Mouse (Mus musculus) stomach, embryonic 15.5 days (tissue): Measurements from ENCODE around the gene Il21. TPM values are rescaled to one million over a fixed set of nuclear protein-coding genes. Genes with fewer than 3 reads are reported as not detected.

Source experiments
- ATAC-seq: fragments of 200-750 bp; cut with Nextera tagmentation; 2 replicates; pipeline ENCODE4 v1.8.0; 2017; ENCODE audit warnings: low read depth, moderate number of reproducible peaks, moderate TSS enrichment; ENCODE audit not compliant: insufficient read depth, low FRiP score
- H3K27ac ChIP-seq: fragments of 300-500 bp; sonication (generic); 2 replicates; pipeline ENCODE4 v1.5.1; 2015; ENCODE audit warnings: mild to moderate bottlenecking, inconsistent platforms
- H3K27me3 ChIP-seq: fragments of 300-500 bp; sonication (generic); replicated peaks from 2 replicates; pipeline ENCODE4 v1.6.1; 2015; ENCODE audit warnings: inconsistent platforms
- H3K36me3 ChIP-seq: fragments of 300-500 bp; sonication (generic); 2 replicates; pipeline ENCODE4 v1.6.1; 2015; ENCODE audit warnings: inconsistent platforms
- H3K4me1 ChIP-seq: fragments of 300-500 bp; sonication (generic); 2 replicates; pipeline ENCODE4 v1.6.1; 2015; ENCODE audit warnings: inconsistent platforms
- H3K4me2 ChIP-seq: fragments of 300-500 bp; sonication (generic); 2 replicates; pipeline ENCODE4 v1.6.1; 2015; ENCODE audit warnings: mild to moderate bottlenecking, inconsistent platforms
- H3K4me3 ChIP-seq: fragments of 300-500 bp; sonication (generic); replicated peaks from 2 replicates; pipeline ENCODE4 v1.5.1; 2015; ENCODE audit warnings: inconsistent platforms
- H3K9ac ChIP-seq: fragments of 300-500 bp; sonication (generic); 2 replicates; pipeline ENCODE4 v1.6.1; 2015; ENCODE audit warnings: inconsistent platforms
- H3K9me3 ChIP-seq: fragments of 300-500 bp; sonication (generic); 2 replicates; pipeline ENCODE4 v1.6.1; 2016; ENCODE audit warnings: inconsistent platforms
- WGBS: fragments of 180-500 bp; shearing (Covaris S2); methylation state at CpG from one replicate; pipeline ENCODE4 v1.1.7; 2015; 5-methylcytosine and 5-hydroxymethylcytosine counted together
- polyA plus RNA-seq: library from polyadenylated mRNA; unstranded; fragments of >200 nt; fragmentation: Nextera tagmentation; extraction: Ambion mirVana; gene quantifications from 2 replicates; pipeline ENCODE4 v1.2.1, GENCODE M21; 2015

Il21 gene
- polyA plus RNA-seq, 1 experiment from 2014 or later, result not detected

DNA sequence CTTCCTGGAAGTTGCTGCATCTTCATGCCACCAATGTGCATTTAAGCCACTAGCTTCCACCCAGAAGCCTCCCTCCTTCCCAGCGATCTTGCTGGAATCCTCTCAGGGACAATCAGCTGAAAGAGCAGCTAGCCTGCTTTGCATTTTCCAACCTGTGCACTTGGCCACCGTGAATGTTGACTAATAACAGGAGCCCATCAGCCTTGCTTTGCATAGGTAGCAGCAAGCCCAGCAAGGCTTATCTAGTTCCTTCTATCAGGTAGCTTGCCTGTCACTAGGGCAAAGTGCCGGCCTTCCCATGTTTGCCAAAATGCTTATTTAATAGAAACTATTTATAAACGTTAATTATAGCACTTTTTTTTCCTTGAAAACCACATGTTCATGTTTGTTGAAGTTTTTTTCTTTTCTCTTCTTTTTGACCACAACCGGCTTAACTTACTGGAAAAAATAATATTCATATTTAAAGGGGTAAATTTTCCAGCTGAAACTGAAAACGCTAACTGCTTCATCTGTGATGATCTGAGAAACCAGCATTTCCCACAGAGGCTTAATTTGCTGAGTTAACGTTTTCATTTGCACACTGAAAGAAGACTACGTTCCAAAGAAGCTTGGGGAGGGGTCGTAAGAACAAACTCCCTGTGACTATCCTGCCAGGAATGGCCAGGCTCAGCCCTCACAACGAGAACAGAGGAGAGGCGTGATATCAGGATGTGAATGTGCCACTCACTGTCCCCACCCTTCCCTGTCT is 3.2 kb downstream of the Il21 start:
- Histone ChIP-seq H3K27ac (no peak overlapping the region), H3K9ac (no peak overlapping the region), H3K4me3 (no peak overlapping the region), H3K4me1 (no peaks in the 10 kb centered on the region), H3K27me3 (no peaks in the 10 kb centered on the region), H3K36me3 (no peaks in the 10 kb centered on the region), H3K4me2 (no peak overlapping the region), H3K9me3 (no peaks in the 10 kb centered on the region)
- ATAC-seq, result no peak
- 60% methylated on average over 11 of the region's 11 CpGs for WGBS

DNA sequence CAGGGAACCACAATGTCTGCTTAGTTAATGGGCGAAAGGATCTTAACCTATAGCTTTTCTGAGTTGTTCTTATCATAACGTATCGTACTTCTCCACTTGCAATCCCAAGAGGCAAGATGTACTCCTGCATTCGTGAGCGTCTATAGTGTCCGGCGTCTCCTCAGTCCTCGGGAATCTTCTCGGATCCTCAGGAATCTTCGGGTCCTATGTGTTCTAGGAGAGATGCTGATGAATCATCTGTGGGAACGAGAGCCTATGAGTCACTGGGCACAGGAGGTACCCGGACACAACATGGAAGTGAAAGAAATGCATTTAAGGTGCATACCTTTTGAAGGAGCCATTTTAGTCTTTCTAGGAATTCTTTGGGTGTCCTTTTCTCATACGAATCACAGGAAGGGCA is 7.3 kb downstream of the Il21 start:
- H3K9me3 ChIP-seq, result no peaks in the 10 kb centered on the region
- H3K4me2 ChIP-seq, result no peak overlapping the region
- 88% methylated on average over 13 of the region's 13 CpGs for WGBS
- ATAC-seq, result no peak
- no peaks in the 10 kb centered on the region for H3K36me3 ChIP-seq
- H3K4me1 ChIP-seq, result no peaks in the 10 kb centered on the region
- H3K4me3 ChIP-seq, result no peak overlapping the region
- no peak overlapping the region for H3K27ac ChIP-seq
- no peak overlapping the region for H3K9ac ChIP-seq
- no peaks in the 10 kb centered on the region for H3K27me3 ChIP-seq

GRCm38 (mm10) chr3:37219071-37219470 is 13.4 kb downstream of the Il21 start:
- no peak overlapping the region for H3K9ac ChIP-seq
- no peak overlapping the region for H3K4me3 ChIP-seq
- WGBS, result 18% methylated on average over 4 of the region's 4 CpGs
- H3K27ac ChIP-seq, result no peak overlapping the region
- no peak overlapping the region for H3K4me2 ChIP-seq
- H3K4me1 ChIP-seq, result no peaks in the 10 kb centered on the region
- H3K27me3 ChIP-seq, result no peaks in the 10 kb centered on the region
- no peaks in the 10 kb centered on the region for H3K36me3 ChIP-seq
- 0 out of 2 replicates have a peak, but pooled peaks have one; percentile 47 for ATAC-seq
- no peaks in the 10 kb centered on the region for H3K9me3 ChIP-seq

DNA sequence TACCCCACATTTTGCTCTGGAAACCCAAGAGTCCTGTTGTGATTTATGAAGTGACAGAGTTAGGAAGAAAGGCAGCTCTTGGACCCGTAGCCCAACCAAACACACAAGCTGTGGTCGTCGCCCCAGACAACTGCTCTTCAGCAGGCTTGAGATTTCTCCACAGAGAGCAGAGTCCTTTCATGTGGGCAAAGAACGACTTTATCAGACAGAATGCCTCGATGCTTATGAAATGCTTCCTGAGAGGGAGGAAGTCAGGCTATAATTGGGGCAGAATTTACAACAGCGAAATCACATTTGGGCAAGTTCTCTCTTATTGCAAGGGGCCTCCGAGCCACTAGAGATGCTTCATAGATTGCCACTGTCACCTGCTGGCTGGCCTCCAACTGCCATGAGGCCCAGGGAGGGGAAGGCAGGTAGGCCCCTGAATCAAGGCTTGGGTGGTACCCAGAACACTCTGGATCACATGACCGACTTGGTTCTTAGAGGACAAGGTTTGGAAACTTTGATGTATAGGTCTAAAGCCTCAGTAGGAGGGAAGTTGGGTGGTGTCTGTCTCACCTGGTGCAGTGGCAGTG is 27.1 kb downstream of the Il21 start:
- Histone ChIP-seq H3K27me3 (no peaks in the 10 kb centered on the region), H3K9ac (no peak overlapping the region), H3K4me2 (no peak overlapping the region), H3K36me3 (no peaks in the 10 kb centered on the region), H3K9me3 (no peaks in the 10 kb centered on the region), H3K27ac (no peak overlapping the region), H3K4me1 (no peaks in the 10 kb centered on the region), H3K4me3 (no peak overlapping the region)
- no peak for ATAC-seq
- 73% methylated on average over 8 of the region's 8 CpGs for WGBS

GRCm38 (mm10) chr3:37204556-37204955 is 27.9 kb downstream of the Il21 start:
- H3K9ac ChIP-seq, result no peak overlapping the region
- H3K4me2 ChIP-seq, result peak overlapping the region; percentile 92
- no peak for ATAC-seq
- H3K9me3 ChIP-seq, result no peaks in the 10 kb centered on the region
- 0 out of 2 replicates have a peak overlapping the region, but pooled peaks have one; percentile 12 for H3K27ac ChIP-seq
- no peaks in the 10 kb centered on the region for H3K4me1 ChIP-seq
- H3K27me3 ChIP-seq, result no peaks in the 10 kb centered on the region
- peak overlapping the region; percentile 60 for H3K4me3 ChIP-seq
- no peaks in the 10 kb centered on the region for H3K36me3 ChIP-seq
- 21% methylated on average over 6 of the region's 6 CpGs for WGBS

DNA sequence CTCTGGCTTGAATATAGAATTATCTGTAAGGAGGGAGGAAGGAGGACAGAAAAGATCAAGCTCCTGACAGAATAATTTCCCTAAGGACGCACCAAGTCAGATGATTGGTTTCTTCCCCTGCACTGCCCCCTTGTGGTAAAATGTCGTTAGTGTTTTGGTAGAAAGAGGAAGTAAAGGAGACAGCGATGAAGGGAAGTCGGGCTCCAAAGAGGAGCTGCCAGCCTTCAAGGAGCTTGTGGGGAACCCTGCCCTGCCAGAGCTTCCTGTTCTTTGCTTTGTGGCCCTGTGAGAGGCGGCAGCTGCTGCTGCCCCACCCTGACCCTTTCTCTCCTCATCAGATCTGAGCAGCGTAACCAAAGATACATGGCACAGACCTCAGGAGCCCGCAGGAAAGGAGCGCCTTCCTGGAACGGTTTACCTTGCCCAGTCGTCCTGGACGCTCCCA is 28.4 kb downstream of the Il21 start:
- Histone ChIP-seq H3K27ac (0 out of 2 replicates have a peak overlapping the region, but pooled peaks have one; percentile 12), H3K4me2 (peak overlapping the region; percentile 92)

GRCm38 (mm10) chr3:37202856-37203255 is 29.6 kb downstream of the Il21 start:
- H3K4me3 ChIP-seq, result no peak overlapping the region
- H3K4me2 ChIP-seq, result no peak overlapping the region
- no peaks in the 10 kb centered on the region for H3K4me1 ChIP-seq
- ATAC-seq, result no peak
- 82% methylated on average over 7 of the region's 7 CpGs for WGBS
- H3K27me3 ChIP-seq, result no peaks in the 10 kb centered on the region
- no peaks in the 10 kb centered on the region for H3K36me3 ChIP-seq
- H3K9ac ChIP-seq, result no peak overlapping the region
- H3K9me3 ChIP-seq, result no peaks in the 10 kb centered on the region
- H3K27ac ChIP-seq, result no peak overlapping the region

More for the DNA sequence above, 28.4 kb downstream of the Il21 start:
- Histone ChIP-seq H3K4me3 (peak overlapping the region; percentile 60), H3K36me3 (no peaks in the 10 kb centered on the region), H3K4me1 (no peaks in the 10 kb centered on the region), H3K27me3 (no peaks in the 10 kb centered on the region), H3K9me3 (no peaks in the 10 kb centered on the region), H3K9ac (peak overlapping the region; percentile 53; the same call in 1 of the 2 replicates)
- WGBS, result 1% methylated on average over 11 of the region's 11 CpGs
- ATAC-seq, result peak; percentile 62; the same call in 1 of the 2 replicates

- ATAC-seq, result peak; percentile 67
These were observed 31.1 kb downstream of the Il21 start for GRCm38 (mm10) chr3:37201122-37201916.

DNA sequence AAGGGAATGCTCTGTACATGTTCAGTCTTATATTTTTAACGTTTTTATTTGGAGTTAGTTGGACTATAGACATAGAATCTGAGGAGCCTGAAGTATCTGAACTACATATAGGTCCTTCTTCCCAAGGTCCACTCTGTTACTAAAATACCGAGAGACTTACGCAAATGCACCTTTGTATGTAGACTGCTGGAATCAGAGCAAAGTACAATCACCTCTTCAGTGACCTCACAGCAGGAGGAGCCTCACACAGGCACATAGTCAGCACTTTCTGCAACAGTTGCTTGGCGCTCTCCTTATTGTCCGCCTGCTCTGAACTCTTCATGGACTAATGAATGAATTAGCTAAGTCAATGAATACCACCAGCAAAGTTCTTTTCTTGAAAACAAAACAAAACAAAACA is 34.1 kb downstream of the Il21 start:
- no peak overlapping the region for H3K9ac ChIP-seq
- ATAC-seq, result no peak
- H3K4me2 ChIP-seq, result no peak overlapping the region
- no peaks in the 10 kb centered on the region for H3K27me3 ChIP-seq
- no peaks in the 10 kb centered on the region for H3K4me1 ChIP-seq
- H3K36me3 ChIP-seq, result no peaks in the 10 kb centered on the region
- no peaks in the 10 kb centered on the region for H3K9me3 ChIP-seq
- WGBS, result 87% methylated on average over 5 of the region's 5 CpGs
- no peak overlapping the region for H3K27ac ChIP-seq
- H3K4me3 ChIP-seq, result no peak overlapping the region

More at GRCm38 (mm10) chr3:37201122-37201916, 31.1 kb downstream of the Il21 start:
- Histone ChIP-seq H3K4me1 (no peaks in the 10 kb centered on the region), H3K9ac (no peak overlapping the region), H3K4me3 (no peak overlapping the region), H3K27me3 (no peaks in the 10 kb centered on the region), H3K36me3 (no peaks in the 10 kb centered on the region), H3K4me2 (no peak overlapping the region), H3K27ac (no peak overlapping the region), H3K9me3 (no peaks in the 10 kb centered on the region)
- 52% methylated on average over 6 of the region's 6 CpGs for WGBS

DNA sequence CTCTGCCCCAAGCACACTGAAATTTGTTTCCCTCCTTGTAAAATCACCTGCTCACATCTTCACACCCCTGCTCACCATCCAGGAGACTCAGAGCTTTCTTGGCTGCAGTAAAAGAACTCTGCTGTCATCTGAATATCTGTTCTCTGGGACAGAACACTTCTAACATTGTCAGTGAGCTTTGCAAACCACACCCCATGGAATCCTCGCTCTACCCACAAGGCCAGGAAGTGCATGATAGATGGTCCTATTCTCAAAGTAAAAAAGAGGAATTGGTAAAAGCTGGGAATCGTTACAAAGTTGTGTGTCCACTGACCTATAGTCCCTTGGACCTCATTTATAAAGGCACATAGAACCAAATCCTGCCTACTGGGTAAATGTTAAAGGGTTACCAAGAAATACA is 40.5 kb downstream of the Il21 start:
- Histone ChIP-seq H3K27ac (no peak overlapping the region), H3K9ac (no peak overlapping the region), H3K27me3 (no peaks in the 10 kb centered on the region), H3K4me1 (no peaks in the 10 kb centered on the region), H3K36me3 (no peaks in the 10 kb centered on the region), H3K4me3 (no peak overlapping the region), H3K4me2 (no peak overlapping the region), H3K9me3 (no peaks in the 10 kb centered on the region)
- WGBS, result 48% methylated on average over 2 of the region's 2 CpGs
- ATAC-seq, result no peak

DNA sequence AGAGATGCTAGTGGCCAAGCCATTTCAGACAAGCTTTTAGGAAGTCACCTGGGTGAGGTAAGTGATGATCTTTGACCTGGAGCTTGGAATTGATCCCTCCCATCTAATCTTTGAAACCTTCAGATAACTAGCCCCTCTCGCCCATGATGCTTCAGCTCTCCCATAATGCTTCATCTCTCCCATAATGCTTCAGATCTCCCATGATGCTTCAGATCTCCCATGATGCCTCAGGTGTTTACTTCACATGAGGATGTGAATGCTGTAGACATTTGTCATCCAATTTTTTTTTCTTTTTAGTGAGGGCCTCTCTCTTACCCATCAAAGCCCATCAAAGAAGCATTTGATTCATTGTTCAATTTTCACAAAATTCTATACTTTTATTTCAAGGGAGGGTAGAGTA is 46.9 kb downstream of the Il21 start:
- Histone ChIP-seq H3K36me3 (no peaks in the 10 kb centered on the region), H3K27me3 (no peaks in the 10 kb centered on the region), H3K9ac (no peak overlapping the region), H3K27ac (no peak overlapping the region), H3K4me2 (no peak overlapping the region), H3K9me3 (no peaks in the 10 kb centered on the region), H3K4me1 (peaks cover 6% of the 10 kb centered on the region; the same call in 1 of the 2 replicates), H3K4me3 (no peak overlapping the region)
- ATAC-seq, result no peak
- 86% methylated on average over 1 of the region's 1 CpGs for WGBS
